Mouse (Mus musculus) limb, embryonic 15.5 days (tissue): Measurements from ENCODE around the gene Zbtb32. TPM values are rescaled to one million over a fixed set of nuclear protein-coding genes. Genes with fewer than 3 reads are reported as not detected.

Experiments used
- ATAC-seq: fragments of 200-750 bp; cut with Nextera tagmentation; 2 replicates; pipeline ENCODE4 v1.8.0; 2017; ENCODE audit warnings: low read depth, moderate TSS enrichment; ENCODE audit not compliant: insufficient number of reproducible peaks, low FRiP score, low TSS enrichment
- H3K27ac ChIP-seq: fragments of 300-500 bp; sonication (generic); 2 replicates; pipeline ENCODE4 v1.5.1; 2015; ENCODE audit warnings: moderate library complexity, mild to moderate bottlenecking, inconsistent platforms
- H3K27me3 ChIP-seq: fragments of 300-500 bp; sonication (generic); 2 replicates; pipeline ENCODE4 v1.6.1; 2015; ENCODE audit warnings: inconsistent platforms
- H3K36me3 ChIP-seq: fragments of 300-500 bp; sonication (generic); 2 replicates; pipeline ENCODE4 v1.6.1; 2015; ENCODE audit warnings: inconsistent platforms
- H3K4me1 ChIP-seq: fragments of 300-500 bp; sonication (generic); 2 replicates; pipeline ENCODE4 v1.6.1; 2015; ENCODE audit warnings: inconsistent platforms
- H3K4me2 ChIP-seq: fragments of 300-500 bp; sonication (generic); 2 replicates; pipeline ENCODE4 v1.6.1; 2015; ENCODE audit warnings: mild to moderate bottlenecking, inconsistent platforms
- H3K4me3 ChIP-seq: fragments of 300-500 bp; sonication (generic); 2 replicates; pipeline ENCODE4 v1.5.1; 2015; ENCODE audit warnings: mild to moderate bottlenecking, inconsistent platforms
- H3K9ac ChIP-seq: fragments of 300-500 bp; sonication (generic); 2 replicates; pipeline ENCODE4 v1.6.1; 2015; ENCODE audit warnings: inconsistent platforms
- H3K9me3 ChIP-seq: fragments of 300-500 bp; sonication (generic); 2 replicates; pipeline ENCODE4 v1.6.1; 2016; ENCODE audit warnings: inconsistent platforms
- WGBS: fragments of 180-500 bp; shearing (Covaris S2); methylation state at CpG from one replicate; pipeline ENCODE4 v1.1.7; 2015; 5-methylcytosine and 5-hydroxymethylcytosine counted together
- polyA plus RNA-seq: library from polyadenylated mRNA; unstranded; fragments of >200 nt; fragmentation: Nextera tagmentation; extraction: Ambion mirVana; gene quantifications from 2 replicates; pipeline ENCODE4 v1.2.1, GENCODE M21; 2015

Zbtb32 gene
- polyA plus RNA-seq, 1 experiment from 2014 or later = 4.2 TPM

DNA sequence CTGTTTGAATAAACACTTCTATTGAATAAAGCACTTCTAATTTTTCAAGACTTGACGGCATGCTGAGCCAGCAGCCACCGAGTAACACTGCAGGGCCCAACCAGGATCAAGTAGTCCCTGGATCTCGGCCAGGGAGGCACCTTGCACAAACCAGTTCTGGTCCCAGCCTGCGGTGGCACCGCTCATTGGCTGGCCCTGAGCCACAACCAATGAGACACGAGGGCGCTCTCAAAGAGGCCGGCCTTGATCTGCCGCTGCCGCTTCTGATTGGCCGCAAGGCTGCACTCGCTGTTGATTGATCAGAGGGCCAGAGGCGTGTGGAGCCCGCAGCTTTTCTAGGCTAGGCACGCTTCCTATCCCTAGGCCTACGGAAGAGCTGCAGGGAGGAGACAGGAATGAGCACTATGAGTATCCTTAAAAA lies 1.2 kb upstream of the Zbtb32 start:
- no peak overlapping the region for H3K4me2 ChIP-seq
- peak; percentile 54; the same call in 1 of the 2 replicates for ATAC-seq
- H3K27ac ChIP-seq = peak overlapping the region; percentile 27; the same call in 1 of the 2 replicates

DNA sequence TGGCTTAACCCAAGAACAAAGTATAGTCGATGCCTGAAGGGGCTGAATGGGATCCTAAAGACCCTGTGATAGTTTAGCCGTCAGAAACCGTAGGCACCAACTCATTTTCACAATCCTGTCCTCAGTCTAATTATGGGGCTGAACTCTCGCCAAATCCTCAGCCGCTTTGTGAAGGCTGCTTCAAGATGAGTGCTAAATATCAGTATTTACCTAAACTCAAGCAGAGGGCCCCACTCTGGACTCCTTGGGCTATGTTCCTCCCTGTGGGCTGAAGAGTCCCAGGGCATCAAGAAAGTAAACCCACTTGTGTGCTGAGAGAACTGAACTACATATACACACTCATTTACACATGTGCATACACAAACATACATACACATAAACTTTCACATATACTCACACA lies 1.9 kb downstream of the Zbtb32 start:
- WGBS = 62% methylated on average over 5 of the region's 5 CpGs
- no peaks in the 10 kb centered on the region for H3K9me3 ChIP-seq
- H3K4me2 ChIP-seq = no peak overlapping the region
- no peak overlapping the region for H3K9ac ChIP-seq
- ATAC-seq = no peak
- 0 out of 2 replicates have a peak, but pooled peaks cover 7% of the 10 kb centered on the region for H3K27me3 ChIP-seq
- no peaks in the 10 kb centered on the region for H3K4me1 ChIP-seq
- H3K36me3 ChIP-seq = no peaks in the 10 kb centered on the region
- no peak overlapping the region for H3K4me3 ChIP-seq
- no peak overlapping the region for H3K27ac ChIP-seq

More for the DNA sequence above, 1.2 kb upstream of the Zbtb32 start:
- 0 out of 2 replicates have a peak, but pooled peaks cover 1% of the 10 kb centered on the region for H3K27me3 ChIP-seq
- no peaks in the 10 kb centered on the region for H3K9me3 ChIP-seq
- no peak overlapping the region for H3K9ac ChIP-seq
- WGBS = 2% methylated on average over 16 of the region's 16 CpGs
- H3K4me3 ChIP-seq = no peak overlapping the region
- H3K36me3 ChIP-seq = no peaks in the 10 kb centered on the region
- no peaks in the 10 kb centered on the region for H3K4me1 ChIP-seq

DNA sequence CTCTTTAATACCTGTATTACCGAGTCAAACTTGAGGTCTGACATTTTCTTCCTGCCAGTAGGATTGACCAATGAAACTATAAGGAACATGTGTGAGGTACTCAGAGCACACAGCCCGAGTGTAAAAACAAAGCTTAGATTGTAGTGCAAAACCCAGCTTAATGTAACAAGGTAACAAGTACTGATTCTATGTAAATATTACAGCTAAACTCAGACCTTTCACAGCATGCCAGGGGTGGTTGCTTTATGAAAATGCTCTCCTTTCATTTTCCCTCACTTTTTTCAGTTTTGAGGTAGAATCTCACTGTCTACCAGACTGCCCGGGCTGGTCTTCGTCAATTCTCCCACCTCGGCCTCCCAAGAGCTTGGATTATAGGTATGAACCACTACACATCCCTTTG lies 2.6 kb downstream of the Zbtb32 start:
- 72% methylated on average over 5 of the region's 5 CpGs for WGBS
- no peaks in the 10 kb centered on the region for H3K4me1 ChIP-seq
- ATAC-seq = no peak
- H3K27ac ChIP-seq = no peak overlapping the region
- H3K9ac ChIP-seq = no peak overlapping the region
- no peaks in the 10 kb centered on the region for H3K36me3 ChIP-seq
- H3K4me2 ChIP-seq = no peak overlapping the region
- no peak overlapping the region for H3K4me3 ChIP-seq
- 0 out of 2 replicates have a peak, but pooled peaks cover 7% of the 10 kb centered on the region for H3K27me3 ChIP-seq
- no peaks in the 10 kb centered on the region for H3K9me3 ChIP-seq

DNA sequence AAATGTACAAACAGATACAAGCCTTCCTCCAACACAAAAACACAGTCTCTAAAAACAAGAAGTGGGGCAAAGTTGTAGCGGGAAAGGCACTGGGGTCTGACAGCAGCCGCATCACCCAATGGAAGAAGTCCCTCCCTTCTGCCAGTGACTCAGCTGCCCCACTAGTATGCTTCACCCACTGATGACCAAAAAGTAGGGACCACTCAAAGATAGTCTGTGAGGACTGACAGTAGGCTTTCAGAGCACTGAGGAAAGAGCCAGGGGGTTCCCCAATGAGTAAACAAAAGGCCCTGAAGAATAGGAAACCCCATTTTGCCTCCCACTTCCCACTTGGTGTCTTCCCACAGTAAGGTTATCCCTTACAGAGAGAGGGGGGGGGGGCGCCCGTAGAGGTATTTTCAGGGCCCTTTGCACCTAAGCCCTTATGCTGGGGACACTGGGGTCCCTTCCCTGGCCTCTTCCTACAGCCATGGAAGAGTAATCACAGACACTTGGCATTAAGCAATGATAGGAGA lies 4.1 kb downstream of the Zbtb32 start:
- no peak overlapping the region for H3K4me3 ChIP-seq
- no peaks in the 10 kb centered on the region for H3K9me3 ChIP-seq
- ATAC-seq = no peak
- no peak overlapping the region for H3K27ac ChIP-seq
- WGBS = 56% methylated on average over 4 of the region's 4 CpGs
- H3K36me3 ChIP-seq = no peaks in the 10 kb centered on the region
- no peak overlapping the region for H3K4me2 ChIP-seq
- H3K4me1 ChIP-seq = peaks cover 10% of the 10 kb centered on the region
- no peak overlapping the region for H3K9ac ChIP-seq
- 0 out of 2 replicates have a peak, but pooled peaks cover 7% of the 10 kb centered on the region for H3K27me3 ChIP-seq

DNA sequence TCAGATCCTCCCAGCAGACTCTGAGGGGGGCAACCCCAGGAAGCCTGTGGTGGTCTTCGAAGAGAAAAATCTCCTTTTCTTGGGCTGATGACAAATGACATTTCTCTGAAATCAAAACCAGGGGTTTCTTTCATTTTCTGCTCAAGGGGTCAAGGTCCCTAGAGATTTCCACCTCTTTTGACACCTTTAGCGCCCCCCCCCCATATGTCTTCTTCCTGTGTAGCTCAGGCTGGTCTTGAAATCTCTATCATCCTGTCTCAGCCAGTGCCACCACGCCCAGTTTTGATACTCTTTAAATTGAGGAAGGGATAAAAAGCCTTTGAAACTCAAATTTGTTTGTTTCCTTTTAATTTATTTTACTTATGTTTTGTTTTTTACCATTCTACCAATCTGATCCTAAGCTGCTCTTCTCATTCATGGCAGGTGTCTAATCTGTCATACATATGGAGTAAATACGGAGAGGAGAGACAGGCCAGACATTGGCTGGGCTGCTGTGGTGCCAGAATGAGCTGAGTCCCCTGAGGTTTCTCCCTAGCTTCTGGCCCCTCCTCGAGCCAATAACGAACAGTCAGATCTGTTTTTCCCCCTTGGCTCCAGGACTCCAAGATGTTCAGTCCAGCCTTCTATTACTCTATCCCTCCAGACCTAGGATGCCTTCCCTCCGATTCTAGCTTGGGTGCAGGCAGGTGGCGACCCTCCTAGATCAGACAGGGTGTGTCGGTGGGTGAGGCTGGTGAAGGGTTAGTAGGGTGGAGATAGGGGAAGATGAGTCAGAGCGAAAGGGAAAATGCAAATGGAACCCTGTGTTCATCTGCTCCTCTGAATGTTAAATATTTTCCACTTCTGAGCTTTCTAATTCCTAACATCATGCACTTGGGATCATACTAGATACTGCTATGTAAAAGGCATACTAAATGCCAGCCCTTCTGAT lies 4.9 kb downstream of the Zbtb32 start:
- Histone ChIP-seq H3K4me3 (no peak overlapping the region), H3K4me2 (no peak overlapping the region), H3K27me3 (0 out of 2 replicates have a peak, but pooled peaks cover 7% of the 10 kb centered on the region), H3K9me3 (no peaks in the 10 kb centered on the region), H3K4me1 (peaks cover 11% of the 10 kb centered on the region), H3K36me3 (no peaks in the 10 kb centered on the region), H3K9ac (no peak overlapping the region), H3K27ac (no peak overlapping the region)
- WGBS = 75% methylated on average over 10 of the region's 10 CpGs
- ATAC-seq = no peak

DNA sequence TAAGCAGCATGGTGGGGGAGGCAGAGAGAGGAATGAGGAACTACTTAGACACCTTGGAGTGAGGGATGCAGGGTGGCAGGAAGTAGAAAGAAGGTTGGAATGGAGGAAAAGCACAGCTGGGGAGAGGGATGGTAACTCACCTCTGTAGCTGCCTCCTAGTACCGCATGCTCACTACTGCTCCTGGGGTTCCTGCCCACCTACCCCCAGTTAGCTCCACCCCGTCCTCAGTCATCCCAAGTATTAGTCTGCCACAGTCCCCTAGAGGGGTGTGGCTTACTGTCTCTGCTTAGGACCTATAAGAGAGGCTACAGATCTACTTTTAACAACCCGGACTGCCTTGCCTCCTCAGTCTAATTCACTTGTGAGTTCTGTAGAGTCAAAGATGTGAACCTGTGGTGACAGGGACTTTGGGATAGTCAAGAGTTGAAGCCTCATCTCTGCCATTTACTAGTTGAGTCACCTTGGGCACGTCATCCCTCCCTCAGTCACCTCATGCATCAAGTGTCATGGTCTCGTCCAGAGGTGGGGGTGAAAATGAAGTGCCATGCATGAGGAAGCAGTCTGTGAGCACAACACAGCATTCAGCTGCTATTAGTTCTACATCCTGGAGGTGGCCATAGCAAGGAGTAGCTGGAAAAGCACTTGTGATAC lies 5.8 kb downstream of the Zbtb32 start:
- no peak for ATAC-seq
- Histone ChIP-seq H3K4me2 (no peak overlapping the region), H3K27me3 (0 out of 2 replicates have a peak, but pooled peaks cover 7% of the 10 kb centered on the region), H3K27ac (no peak overlapping the region), H3K9me3 (no peaks in the 10 kb centered on the region), H3K4me3 (no peak overlapping the region), H3K36me3 (no peaks in the 10 kb centered on the region), H3K9ac (no peak overlapping the region), H3K4me1 (peaks cover 11% of the 10 kb centered on the region)
- 37% methylated on average over 5 of the region's 5 CpGs for WGBS

DNA sequence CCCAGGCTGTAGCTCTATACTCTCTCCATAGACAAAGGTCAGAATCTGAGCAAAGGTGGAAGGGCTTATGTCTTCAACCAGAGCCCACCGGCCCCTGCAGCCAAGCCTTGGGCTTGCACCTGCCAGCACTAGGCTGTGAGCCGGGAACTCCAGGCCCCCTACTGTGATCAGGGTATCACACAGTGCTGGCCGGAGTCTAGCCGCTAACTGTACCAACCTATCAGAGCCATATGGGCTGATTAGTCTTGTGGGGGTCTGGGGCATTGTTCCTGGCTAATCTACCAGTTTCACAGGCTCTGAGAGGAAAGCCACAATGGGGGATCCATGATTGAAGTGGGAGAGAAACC lies 7.1 kb downstream of the Zbtb32 start:
- Histone ChIP-seq H3K9me3 (no peaks in the 10 kb centered on the region), H3K36me3 (peaks cover 1% of the 10 kb centered on the region; the same call in 1 of the 2 replicates), H3K27me3 (0 out of 2 replicates have a peak, but pooled peaks cover 7% of the 10 kb centered on the region), H3K4me2 (no peak overlapping the region), H3K4me1 (peaks cover 22% of the 10 kb centered on the region), H3K4me3 (no peak overlapping the region), H3K9ac (0 out of 2 replicates have a peak overlapping the region, but pooled peaks have one; percentile 10), H3K27ac (no peak overlapping the region)
- 49% methylated on average over 4 of the region's 4 CpGs for WGBS
- no peak for ATAC-seq

DNA sequence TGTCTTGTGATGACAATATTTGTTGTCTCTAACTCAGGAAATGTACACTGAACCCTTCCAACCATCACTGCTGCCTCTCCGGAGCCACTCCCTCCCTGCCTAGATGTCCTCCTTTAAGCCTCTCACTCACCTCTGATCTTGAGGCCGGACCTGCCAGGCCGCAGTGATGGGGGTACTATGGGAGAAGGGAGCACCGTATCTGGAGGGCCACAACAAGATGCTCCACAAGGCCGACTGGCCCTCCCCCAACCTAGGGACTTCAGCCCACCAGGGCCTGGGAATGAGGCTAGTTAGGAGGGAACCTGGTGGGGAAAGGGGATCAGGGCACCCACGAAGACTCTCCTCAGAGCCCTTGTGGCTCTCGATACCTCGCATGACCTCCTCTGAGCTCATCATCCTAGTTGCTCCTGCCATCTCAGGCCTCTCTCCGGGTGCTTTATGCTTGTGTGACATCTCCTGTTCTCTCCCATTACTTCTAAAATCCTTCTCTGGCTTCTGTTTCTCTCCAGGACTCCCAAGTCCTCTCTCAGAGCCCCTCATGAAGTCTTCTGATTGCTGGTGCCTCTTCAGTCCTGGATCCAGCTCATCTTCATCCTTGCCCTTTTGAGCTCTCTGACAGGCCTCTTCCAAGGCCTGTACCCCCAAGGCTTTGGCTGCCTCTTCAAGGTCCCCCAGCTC lies 7.6 kb downstream of the Zbtb32 start:
- H3K9me3 ChIP-seq = no peaks in the 10 kb centered on the region
- H3K27ac ChIP-seq = no peak overlapping the region
- 85% methylated on average over 9 of the region's 9 CpGs for WGBS
- H3K9ac ChIP-seq = 0 out of 2 replicates have a peak overlapping the region, but pooled peaks have one; percentile 10
- peaks cover 5% of the 10 kb centered on the region; the same call in 1 of the 2 replicates for H3K36me3 ChIP-seq
- H3K27me3 ChIP-seq = 0 out of 2 replicates have a peak, but pooled peaks cover 7% of the 10 kb centered on the region
- no peak overlapping the region for H3K4me2 ChIP-seq
- H3K4me3 ChIP-seq = no peak overlapping the region
- no peak for ATAC-seq
- peaks cover 25% of the 10 kb centered on the region for H3K4me1 ChIP-seq

DNA sequence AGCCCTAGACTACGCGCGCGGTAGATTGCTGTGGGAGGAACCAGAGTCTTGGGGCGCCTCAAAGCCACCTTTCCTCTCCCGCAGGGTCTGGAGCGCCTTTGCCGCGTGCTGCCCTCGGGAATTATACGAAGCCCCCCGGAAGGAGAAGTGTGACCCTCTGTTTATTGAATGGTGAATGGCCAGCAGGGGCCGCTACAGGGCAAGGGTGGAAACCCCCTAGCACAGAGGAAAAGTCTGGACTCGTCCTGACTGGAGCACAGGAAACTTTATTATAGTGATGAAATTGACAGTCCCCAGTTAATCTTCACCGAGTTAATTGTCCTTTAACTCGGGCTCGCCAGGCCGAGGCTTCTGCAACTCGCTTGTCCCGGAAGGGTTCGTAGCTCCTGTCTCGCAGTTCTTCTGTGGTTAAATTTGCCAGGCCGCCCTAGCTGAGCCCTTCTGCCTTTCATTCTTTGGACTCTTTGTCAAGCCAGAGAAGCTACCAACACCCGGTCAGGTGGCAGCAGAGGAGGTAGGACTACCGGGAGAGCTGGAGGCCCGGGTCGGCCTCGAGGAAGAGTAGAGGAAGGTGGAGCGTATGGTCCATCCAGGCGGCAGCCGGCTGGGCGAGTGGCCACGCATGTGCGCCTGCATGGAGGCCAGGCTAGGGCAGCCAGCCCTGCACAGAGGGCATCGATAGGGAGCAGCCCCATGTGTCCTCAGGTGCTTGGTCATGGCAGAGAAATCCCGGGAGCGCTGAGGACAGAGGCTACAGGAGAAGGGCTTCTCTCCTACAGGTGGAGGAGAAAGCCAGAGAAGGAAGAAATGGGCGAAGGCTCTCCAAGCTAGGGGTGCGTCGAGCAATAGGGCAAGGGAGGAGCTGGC lies 9.0 kb downstream of the Zbtb32 start:
- Histone ChIP-seq H3K4me1 (peaks cover 27% of the 10 kb centered on the region), H3K9me3 (no peaks in the 10 kb centered on the region), H3K9ac (peak overlapping the region; percentile 99; the same call in 1 of the 2 replicates), H3K27me3 (0 out of 2 replicates have a peak, but pooled peaks cover 3% of the 10 kb centered on the region), H3K4me2 (peak overlapping the region; percentile 77), H3K36me3 (peaks cover 19% of the 10 kb centered on the region), H3K4me3 (peak overlapping the region; percentile 96), H3K27ac (peak overlapping the region; percentile 94)
- peak; percentile 42 for ATAC-seq
- WGBS = 25% methylated on average over 39 of the region's 40 CpGs

DNA sequence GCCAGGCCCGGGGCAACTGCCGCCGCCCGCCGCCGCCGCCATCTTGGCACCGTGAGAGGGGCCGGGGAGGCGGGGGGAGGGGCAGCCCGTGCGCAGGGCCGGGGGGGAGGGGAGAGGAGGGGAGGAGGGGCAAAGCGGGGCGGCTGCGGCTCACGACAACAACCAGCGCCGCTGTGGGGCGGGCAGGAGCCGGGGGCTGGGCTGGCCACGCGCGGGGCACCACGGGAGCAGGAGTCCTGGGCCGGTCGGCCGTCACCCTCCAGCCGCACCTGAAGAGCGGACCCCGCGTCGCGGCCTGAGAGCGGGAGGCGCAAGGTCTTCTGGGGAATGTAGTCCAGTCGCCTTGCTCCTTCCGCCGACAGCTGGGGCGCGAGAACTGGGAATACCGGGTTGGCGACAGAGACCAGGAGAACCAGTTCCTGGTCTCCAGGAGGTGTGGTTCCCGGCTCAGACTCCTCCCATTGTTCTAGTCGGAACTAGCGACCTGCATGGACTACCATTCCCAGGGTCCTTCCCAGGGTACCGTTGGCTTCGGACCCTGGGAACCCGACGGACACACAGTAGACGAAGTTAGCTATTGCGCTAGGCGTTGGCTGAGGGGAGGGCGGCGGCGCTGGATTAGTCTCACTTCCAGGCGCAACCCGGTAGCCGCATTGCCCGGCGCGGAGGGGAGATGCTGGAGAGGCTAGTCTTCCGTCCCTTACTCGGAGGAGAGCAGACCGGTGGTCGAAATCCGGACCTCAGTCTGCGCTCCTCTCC lies 9.9 kb downstream of the Zbtb32 start, which contains the start of gene Kmt2b:
Gene Kmt2b, minus strand, starts transcription at position 51 of the 759 bp plus-strand sequence.
- peak within 1 kb of the TSS; percentile 87 for H3K4me2 ChIP-seq
- under 1% methylated on average over 51 of the region's 68 CpGs for WGBS
- H3K4me1 ChIP-seq = peaks cover 27% of the 10 kb centered on the region
- peak within 1 kb of the TSS; percentile 99 for H3K9ac ChIP-seq
- peak; percentile 96 for ATAC-seq
- H3K9me3 ChIP-seq = no peaks in the 10 kb centered on the region
- peak within 1 kb of the TSS; percentile 94 for H3K27ac ChIP-seq
- H3K4me3 ChIP-seq = peak within 1 kb of the TSS; percentile 96
- no peaks in the 10 kb centered on the region for H3K27me3 ChIP-seq
- H3K36me3 ChIP-seq = peaks cover 27% of the 10 kb centered on the region
